Mouse (Mus musculus): ENCODE data around the gene Map3k14.
A peak's percentile ranks its signal among the peaks of the same experiment; 100 is the strongest.

- TF ChIP-seq CTCF (conservative IDR thresholded peaks at IDR 0.05; ENCODE audit: insufficient read depth, insufficient read length, low read depth, low read length): peak; percentile 67
- TF ChIP-seq POLR2A (IDR thresholded peaks at IDR 0.05; ENCODE audit: low read depth, low read length): no peak
Observed at GRCm38 (mm10) chr11:103184891-103185290, 82.4 kb downstream of the Map3k14 start.

All from kidney, adult 2 months (tissue).